Mouse (Mus musculus) neural tube, embryonic 14.5 days (tissue): Measurements from ENCODE around the gene Brd3os. TPM values are rescaled to one million over a fixed set of nuclear protein-coding genes. Genes with fewer than 3 reads are reported as not detected.

Experiments used
- ATAC-seq: fragments of 200-750 bp; cut with Nextera tagmentation; 2 replicates; pipeline ENCODE4 v1.8.0; 2017; ENCODE audit warnings: low read depth, mild to moderate bottlenecking, moderate TSS enrichment, moderate library complexity
- H3K27ac ChIP-seq: fragments of 300-500 bp; sonication (generic); 2 replicates; pipeline ENCODE4 v1.5.1; 2014; ENCODE audit warnings: low read depth, mild to moderate bottlenecking, control low read depth, low read length, moderate library complexity, mixed read lengths
- H3K27me3 ChIP-seq: fragments of 300-500 bp; sonication (generic); 2 replicates; pipeline ENCODE4 v1.6.1; 2014; ENCODE audit warnings: low read length; ENCODE audit not compliant: control insufficient read depth, insufficient read depth
- H3K36me3 ChIP-seq: fragments of 300-500 bp; sonication (generic); 2 replicates; pipeline ENCODE4 v1.6.1; 2014; ENCODE audit warnings: low read length, mixed read lengths; ENCODE audit not compliant: control insufficient read depth, insufficient read depth
- H3K4me1 ChIP-seq: fragments of 300-500 bp; sonication (generic); 2 replicates; pipeline ENCODE4 v1.6.1; 2014; ENCODE audit warnings: low read length; ENCODE audit not compliant: control insufficient read depth, insufficient read depth
- H3K4me2 ChIP-seq: fragments of 300-500 bp; sonication (generic); 2 replicates; pipeline ENCODE4 v1.6.1; 2014; ENCODE audit warnings: mild to moderate bottlenecking, low read depth, low read length, control low read depth
- H3K4me3 ChIP-seq: fragments of 300-500 bp; sonication (generic); 2 replicates; pipeline ENCODE4 v1.5.1; 2014; ENCODE audit warnings: low read depth, low read length, control low read depth, mixed read lengths
- H3K9ac ChIP-seq: fragments of 300-500 bp; sonication (generic); replicated peaks from 2 replicates; pipeline ENCODE4 v1.6.1; 2014; ENCODE audit warnings: low read depth, mild to moderate bottlenecking, control low read depth, low read length, mixed read lengths
- H3K9me3 ChIP-seq: fragments of 300-500 bp; sonication (generic); 2 replicates; pipeline ENCODE4 v1.6.1; 2016; ENCODE audit warnings: low read length; ENCODE audit not compliant: control insufficient read depth
- WGBS: fragments of 180-500 bp; shearing (Covaris S2); extraction: QIAGEN DNeasy Blood & Tissue Kit; methylation state at CpG from one replicate; pipeline ENCODE4 v1.1.7; 2014; 5-methylcytosine and 5-hydroxymethylcytosine counted together
- polyA plus RNA-seq: library from polyadenylated mRNA; unstranded; fragments of >200 nt; fragmentation: Nextera tagmentation; extraction: Ambion mirVana; gene quantifications from 2 replicates; pipeline ENCODE4 v1.2.1, GENCODE M21; 2014

Brd3os gene
- polyA plus RNA-seq, 1 experiment from 2014 or later: 51.2 TPM

- no peaks in the 10 kb centered on the region for H3K9me3 ChIP-seq
- no peak overlapping the region for H3K9ac ChIP-seq
- H3K4me1 ChIP-seq: peaks cover 31% of the 10 kb centered on the region
- no peak overlapping the region for H3K4me3 ChIP-seq
- H3K36me3 ChIP-seq: no peaks in the 10 kb centered on the region
- no peaks in the 10 kb centered on the region for H3K27me3 ChIP-seq
- H3K27ac ChIP-seq: no peak overlapping the region
- H3K4me2 ChIP-seq: no peak overlapping the region
- WGBS: 89% methylated on average over 2 of the region's 2 CpGs
- ATAC-seq: no peak
Measured at GRCm38 (mm10) chr2:27470535-27470934, 28.4 kb downstream of the Brd3os start.

GRCm38 (mm10) chr2:27471170-27471584 lies 29.1 kb downstream of the Brd3os start:
- Histone ChIP-seq H3K4me3 (no peak overlapping the region), H3K27ac (no peak overlapping the region), H3K4me2 (no peak overlapping the region), H3K36me3 (no peaks in the 10 kb centered on the region), H3K9ac (no peak overlapping the region), H3K4me1 (peaks cover 31% of the 10 kb centered on the region), H3K27me3 (no peaks in the 10 kb centered on the region), H3K9me3 (no peaks in the 10 kb centered on the region)
- no peak for ATAC-seq

GRCm38 (mm10) chr2:27473061-27473765 lies 31.1 kb downstream of the Brd3os start:
- H3K4me1 ChIP-seq: peaks cover 31% of the 10 kb centered on the region
- no peak for ATAC-seq
- WGBS: 69% methylated on average over 7 of the region's 7 CpGs
- H3K4me3 ChIP-seq: peak overlapping the region; percentile 98; the same call in 1 of the 2 replicates
- H3K27me3 ChIP-seq: no peaks in the 10 kb centered on the region
- H3K4me2 ChIP-seq: peak overlapping the region; percentile 99
- no peak overlapping the region for H3K27ac ChIP-seq
- no peaks in the 10 kb centered on the region for H3K9me3 ChIP-seq
- H3K36me3 ChIP-seq: no peaks in the 10 kb centered on the region
- H3K9ac ChIP-seq: 0 out of 2 replicates have a peak overlapping the region, but pooled peaks have one; percentile 95

- H3K9ac ChIP-seq: peak overlapping the region; percentile 95
- H3K27ac ChIP-seq: no peak overlapping the region
- 22% methylated on average over 4 of the region's 4 CpGs for WGBS
- no peaks in the 10 kb centered on the region for H3K36me3 ChIP-seq
- no peaks in the 10 kb centered on the region for H3K27me3 ChIP-seq
- H3K4me2 ChIP-seq: peak overlapping the region; percentile 99
- ATAC-seq: no peak
- H3K4me1 ChIP-seq: peaks cover 31% of the 10 kb centered on the region
- peak overlapping the region; percentile 98 for H3K4me3 ChIP-seq
- H3K9me3 ChIP-seq: no peaks in the 10 kb centered on the region
Measured at GRCm38 (mm10) chr2:27473911-27474310, 31.8 kb downstream of the Brd3os start.

- Histone ChIP-seq H3K9me3 (no peaks in the 10 kb centered on the region), H3K9ac (peak overlapping the region; percentile 95), H3K4me1 (peaks cover 31% of the 10 kb centered on the region), H3K36me3 (no peaks in the 10 kb centered on the region), H3K27me3 (no peaks in the 10 kb centered on the region), H3K4me2 (peak overlapping the region; percentile 99), H3K27ac (peak overlapping the region; percentile 95), H3K4me3 (peak overlapping the region; percentile 98)
- peak; percentile 58 for ATAC-seq
- under 1% methylated on average over 84 of the region's 84 CpGs for WGBS
Measured at GRCm38 (mm10) chr2:27474621-27475484, 32.7 kb downstream of the Brd3os start.

- peaks cover 31% of the 10 kb centered on the region for H3K4me1 ChIP-seq
- no peaks in the 10 kb centered on the region for H3K36me3 ChIP-seq
- peak overlapping the region; percentile 99 for H3K4me2 ChIP-seq
- H3K4me3 ChIP-seq: peak overlapping the region; percentile 98
- WGBS: under 1% methylated on average over 86 of the region's 96 CpGs
- peak overlapping the region; percentile 95 for H3K27ac ChIP-seq
- no peaks in the 10 kb centered on the region for H3K27me3 ChIP-seq
- no peaks in the 10 kb centered on the region for H3K9me3 ChIP-seq
- ATAC-seq: peak; percentile 99
- H3K9ac ChIP-seq: peak overlapping the region; percentile 95
Measured at GRCm38 (mm10) chr2:27475495-27476302, 33.6 kb downstream of the Brd3os start.

GRCm38 (mm10) chr2:27476303-27477192 lies 34.4 kb downstream of the Brd3os start:
- Histone ChIP-seq H3K9ac (peak overlapping the region; percentile 95), H3K4me1 (peaks cover 27% of the 10 kb centered on the region), H3K36me3 (no peaks in the 10 kb centered on the region), H3K4me2 (peak overlapping the region; percentile 99), H3K27ac (peak overlapping the region; percentile 95), H3K9me3 (no peaks in the 10 kb centered on the region), H3K4me3 (peak overlapping the region; percentile 98), H3K27me3 (no peaks in the 10 kb centered on the region)
- ATAC-seq: no peak
- 34% methylated on average over 11 of the region's 11 CpGs for WGBS

- H3K4me2 ChIP-seq: no peak overlapping the region
- no peaks in the 10 kb centered on the region for H3K27me3 ChIP-seq
- no peak overlapping the region for H3K27ac ChIP-seq
- no peaks in the 10 kb centered on the region for H3K9me3 ChIP-seq
- WGBS: 76% methylated on average over 4 of the region's 4 CpGs
- H3K9ac ChIP-seq: no peak overlapping the region
- no peak overlapping the region for H3K4me3 ChIP-seq
- no peak for ATAC-seq
- H3K36me3 ChIP-seq: no peaks in the 10 kb centered on the region
- H3K4me1 ChIP-seq: no peaks in the 10 kb centered on the region
Measured at GRCm38 (mm10) chr2:27479821-27480220, 37.7 kb downstream of the Brd3os start.
